Mouse (Mus musculus): Measurements from ENCODE around the gene Canx. TPM values are rescaled to one million over a fixed set of nuclear protein-coding genes. Genes with fewer than 3 reads are reported as not detected.
A peak's percentile ranks its signal among the peaks of the same experiment; 100 is the strongest.

Canx gene
- polyA plus RNA-seq, 1 experiment from 2014 or later: 343 TPM

DNA sequence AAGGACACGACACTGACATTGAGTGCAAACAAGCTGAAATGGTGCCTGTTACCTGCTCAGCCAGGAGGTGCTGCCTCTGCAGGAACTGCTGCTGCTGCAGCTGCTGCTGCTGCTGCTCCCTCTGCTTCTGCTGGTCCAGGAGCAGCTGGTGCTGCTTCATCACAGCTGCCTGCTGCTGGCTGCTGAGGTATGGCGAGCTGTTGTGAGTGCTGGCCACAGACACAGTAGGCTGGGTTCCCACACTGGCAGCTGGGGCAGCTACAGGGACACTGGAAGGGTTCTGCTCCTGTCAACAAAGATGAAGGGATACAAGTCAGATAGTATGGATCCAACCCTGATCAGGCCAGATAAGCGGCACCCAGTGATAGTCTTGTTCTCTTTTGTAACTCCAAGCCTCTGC is 62.3 kb downstream of the Canx start:
- Histone ChIP-seq H3K9me3 (replicated peaks) (no peaks in the 10 kb centered on the region), H3K4me1 (no peaks in the 10 kb centered on the region), H3K27ac (replicated peaks) (no peak overlapping the region), H3K27me3 (ENCODE audit: low read depth, poor library complexity, severe bottlenecking) (no peaks in the 10 kb centered on the region), H3K36me3 (peaks cover 97% of the 10 kb centered on the region), H3K4me3 (no peak overlapping the region)
- 91% methylated on average over 3 of the region's 3 CpGs for WGBS
- DNase-seq (ENCODE audit: low spot score): no peak

DNA sequence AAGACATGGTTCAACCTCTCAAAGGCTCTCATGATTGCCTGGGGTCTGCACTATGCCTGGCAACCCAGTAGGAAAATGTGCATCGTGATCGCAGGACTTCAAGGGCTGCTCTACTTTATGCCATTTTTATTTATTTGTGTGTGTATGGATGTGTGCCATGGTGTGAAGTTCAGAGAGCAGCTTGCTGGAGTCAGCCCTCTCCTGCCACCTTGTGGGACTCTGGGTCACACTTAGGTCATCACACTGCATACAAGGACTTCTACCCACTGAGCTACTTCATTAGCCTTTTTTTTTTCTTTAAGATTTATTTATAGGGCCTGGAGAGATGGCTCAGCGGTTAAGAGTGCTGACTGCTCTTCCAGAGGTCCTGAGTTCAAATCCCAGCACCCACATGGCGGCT is 63.5 kb downstream of the Canx start:
- Histone ChIP-seq H3K4me1 (no peaks in the 10 kb centered on the region), H3K27me3 (ENCODE audit: low read depth, poor library complexity, severe bottlenecking) (no peaks in the 10 kb centered on the region), H3K9me3 (replicated peaks) (no peaks in the 10 kb centered on the region), H3K36me3 (peaks cover 99% of the 10 kb centered on the region), H3K4me3 (no peak overlapping the region), H3K27ac (replicated peaks) (no peak overlapping the region)
- no peak for DNase-seq (ENCODE audit: low spot score)
- 95% methylated on average over 4 of the region's 4 CpGs for WGBS

DNA sequence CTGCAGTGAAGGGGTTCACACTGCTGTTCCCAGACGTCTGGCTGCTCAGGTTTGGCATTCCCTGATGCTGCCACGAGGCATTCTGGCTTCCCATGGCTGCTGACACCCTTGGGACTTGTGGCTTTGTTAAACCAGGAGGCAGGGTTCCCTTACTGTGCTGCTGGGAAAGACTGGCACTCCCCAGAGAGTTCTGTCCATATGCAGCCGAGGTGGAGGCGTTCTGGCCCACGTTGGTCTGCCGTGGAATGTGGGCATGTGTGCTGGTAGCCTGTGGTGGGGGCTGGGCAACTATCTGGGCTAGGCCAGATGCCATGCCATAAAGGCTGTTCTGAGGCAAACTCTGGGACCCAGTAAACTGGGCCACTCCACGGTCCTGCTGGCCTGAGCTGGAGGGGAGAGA is 67.2 kb downstream of the Canx start:
- Histone ChIP-seq H3K27ac (replicated peaks) (no peak overlapping the region), H3K4me1 (peaks cover 2% of the 10 kb centered on the region; the same call in 1 of the 2 replicates), H3K4me3 (no peak overlapping the region), H3K36me3 (peaks cover 81% of the 10 kb centered on the region), H3K9me3 (replicated peaks) (no peaks in the 10 kb centered on the region), H3K27me3 (ENCODE audit: low read depth, poor library complexity, severe bottlenecking) (no peaks in the 10 kb centered on the region)
- WGBS: 92% methylated on average over 7 of the region's 7 CpGs
- DNase-seq (ENCODE audit: low spot score): no peak

DNA sequence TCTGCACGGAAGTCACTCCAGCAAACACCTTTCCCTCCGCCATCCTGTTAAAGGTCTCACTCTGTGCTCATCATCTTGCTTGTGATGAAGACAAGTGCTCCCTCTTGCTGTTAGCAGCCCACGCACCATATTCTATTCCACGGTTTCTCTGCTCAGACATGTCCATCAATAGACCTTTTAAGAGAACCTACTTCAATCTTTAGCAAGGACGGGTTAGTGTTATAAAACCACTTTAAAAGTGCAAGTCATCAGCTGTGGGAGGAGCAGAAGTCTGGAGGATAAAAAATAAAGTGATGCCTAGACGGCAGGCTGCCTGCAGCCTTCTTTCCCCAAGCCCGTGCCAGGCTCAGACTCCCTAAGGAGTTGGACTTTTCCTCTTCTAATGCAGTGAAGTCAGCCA is 68.9 kb downstream of the Canx start:
- Histone ChIP-seq H3K9me3 (replicated peaks) (no peaks in the 10 kb centered on the region), H3K27ac (replicated peaks) (no peak overlapping the region), H3K4me3 (no peak overlapping the region), H3K4me1 (peaks cover 13% of the 10 kb centered on the region; the same call in 1 of the 2 replicates), H3K27me3 (ENCODE audit: low read depth, poor library complexity, severe bottlenecking) (no peaks in the 10 kb centered on the region), H3K36me3 (peaks cover 64% of the 10 kb centered on the region)
- DNase-seq (ENCODE audit: low spot score): no peak
- WGBS: 92% methylated on average over 7 of the region's 7 CpGs

DNA sequence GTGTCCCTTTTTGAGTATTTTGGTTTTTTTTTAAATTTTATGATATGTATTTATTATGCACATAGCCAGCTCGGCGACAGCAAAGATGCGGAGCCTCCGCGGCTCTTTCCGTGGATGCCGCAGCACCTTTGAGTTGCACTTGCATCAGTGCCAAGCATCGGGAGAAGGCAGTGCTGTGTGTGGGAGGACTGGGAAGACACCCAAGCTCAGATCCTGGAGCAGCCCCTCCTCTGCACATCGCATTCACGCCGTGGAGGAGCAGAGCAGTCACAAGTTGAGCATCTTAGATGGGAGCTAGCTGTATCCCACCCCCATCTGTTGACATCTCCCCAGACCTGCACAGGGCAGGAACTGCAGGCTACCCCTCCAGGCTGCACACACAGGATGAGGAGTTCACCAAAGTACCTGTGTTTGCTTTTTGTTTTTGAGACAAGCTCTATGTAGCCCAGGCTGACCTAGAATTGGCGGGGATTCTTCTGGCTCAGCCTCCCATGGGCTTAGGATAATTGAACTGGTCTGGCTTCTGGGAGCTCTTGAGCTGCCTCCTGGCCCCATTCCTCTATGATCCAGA is 71.4 kb downstream of the Canx start:
- no peak overlapping the region for H3K27ac ChIP-seq (replicated peaks)
- H3K9me3 ChIP-seq (replicated peaks): no peaks in the 10 kb centered on the region
- 87% methylated on average over 12 of the region's 12 CpGs for WGBS
- no peaks in the 10 kb centered on the region for H3K27me3 ChIP-seq (ENCODE audit: low read depth, poor library complexity, severe bottlenecking)
- no peak overlapping the region for H3K4me3 ChIP-seq
- H3K4me1 ChIP-seq: peaks cover 13% of the 10 kb centered on the region; the same call in 1 of the 2 replicates
- H3K36me3 ChIP-seq: peaks cover 39% of the 10 kb centered on the region
- no peak for DNase-seq (ENCODE audit: low spot score)

DNA sequence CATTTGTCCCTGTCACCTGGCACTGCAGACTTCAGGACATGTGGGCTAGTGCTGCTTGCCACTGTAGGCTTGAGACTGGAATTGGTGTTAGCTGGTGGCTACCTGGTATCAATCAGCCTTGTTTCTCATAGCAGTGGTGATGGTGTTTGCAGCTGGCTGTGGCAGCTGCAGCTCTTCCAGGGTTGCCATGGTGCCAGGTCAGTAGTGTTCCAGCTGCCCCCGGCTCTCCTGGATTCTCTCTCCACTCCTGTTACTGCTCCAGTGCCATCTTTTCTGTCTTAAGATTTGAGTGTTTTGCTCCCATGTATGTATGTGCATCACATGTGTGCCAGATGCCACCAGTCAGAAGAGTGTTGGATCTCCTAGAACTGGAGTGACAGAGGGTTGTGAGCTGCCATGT is 72.1 kb downstream of the Canx start:
- Histone ChIP-seq H3K9me3 (replicated peaks) (no peaks in the 10 kb centered on the region), H3K4me1 (peaks cover 13% of the 10 kb centered on the region; the same call in 1 of the 2 replicates), H3K27ac (replicated peaks) (0 out of 2 replicates have a peak overlapping the region, but pooled peaks have one; percentile 6), H3K27me3 (ENCODE audit: low read depth, poor library complexity, severe bottlenecking) (no peaks in the 10 kb centered on the region), H3K4me3 (no peak overlapping the region), H3K36me3 (peaks cover 32% of the 10 kb centered on the region)
- no peak for DNase-seq (ENCODE audit: low spot score)
- WGBS: 78% methylated on average over 1 of the region's 1 CpGs

DNA sequence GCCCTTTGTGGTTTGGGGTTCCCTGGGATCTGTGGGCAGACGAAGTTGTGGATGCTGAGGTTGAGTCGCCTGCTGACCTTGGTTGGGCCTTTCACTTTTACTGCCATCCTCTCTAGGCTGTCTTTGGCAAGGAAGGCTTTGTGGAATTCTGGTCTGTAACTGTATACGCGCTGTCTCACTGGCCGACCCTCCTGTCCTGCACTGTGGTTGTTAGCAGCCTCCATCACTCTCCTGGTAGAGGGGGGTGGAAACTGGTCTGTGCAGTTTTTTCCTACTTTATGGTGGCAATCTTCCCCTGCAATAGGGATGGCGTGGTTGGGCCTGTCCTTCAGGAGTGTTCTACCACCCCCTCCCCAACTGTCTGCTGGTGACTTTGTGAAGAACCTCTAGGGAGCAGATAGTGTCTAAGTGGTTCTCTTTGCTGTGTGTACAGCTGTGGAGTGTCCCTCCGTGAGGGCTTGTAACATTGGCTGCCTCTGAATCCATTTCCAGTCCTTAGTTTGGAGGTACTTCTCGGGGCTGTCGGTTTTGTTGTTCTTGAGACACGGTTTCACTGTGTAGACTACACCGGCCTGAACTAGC is 72.7 kb downstream of the Canx start:
- Histone ChIP-seq H3K9me3 (replicated peaks) (no peaks in the 10 kb centered on the region), H3K4me3 (no peak overlapping the region), H3K4me1 (peaks cover 13% of the 10 kb centered on the region; the same call in 1 of the 2 replicates), H3K36me3 (peaks cover 26% of the 10 kb centered on the region), H3K27me3 (ENCODE audit: low read depth, poor library complexity, severe bottlenecking) (no peaks in the 10 kb centered on the region), H3K27ac (replicated peaks) (no peak overlapping the region; the same call in 1 of the 2 replicates)
- WGBS: 87% methylated on average over 11 of the region's 11 CpGs
- no peak for DNase-seq (ENCODE audit: low spot score)

DNA sequence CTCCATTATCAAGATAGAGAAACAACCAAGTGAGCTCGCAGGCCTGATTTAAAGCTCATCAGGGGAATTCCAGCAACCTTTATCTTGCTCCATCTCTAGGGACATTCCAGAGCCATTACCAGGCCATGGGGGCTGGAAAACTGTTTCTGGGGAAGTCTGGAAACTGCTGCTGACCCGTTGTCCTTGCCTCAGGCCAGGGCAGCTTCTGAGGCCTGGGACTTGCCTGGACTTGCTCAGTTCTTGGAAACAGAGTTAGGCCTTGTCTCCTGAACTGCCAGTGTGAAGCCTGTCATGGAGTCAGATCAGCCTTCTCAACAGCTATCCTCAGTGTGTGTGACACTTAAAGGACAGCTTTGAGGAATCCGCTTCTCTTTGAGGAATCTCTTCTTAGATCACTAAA is 73.3 kb downstream of the Canx start:
- no peaks in the 10 kb centered on the region for H3K27me3 ChIP-seq (ENCODE audit: low read depth, poor library complexity, severe bottlenecking)
- 72% methylated on average over 3 of the region's 3 CpGs for WGBS
- no peaks in the 10 kb centered on the region for H3K9me3 ChIP-seq (replicated peaks)
- H3K4me3 ChIP-seq: no peak overlapping the region
- peaks cover 13% of the 10 kb centered on the region; the same call in 1 of the 2 replicates for H3K4me1 ChIP-seq
- no peak for DNase-seq (ENCODE audit: low spot score)
- peaks cover 20% of the 10 kb centered on the region for H3K36me3 ChIP-seq
- H3K27ac ChIP-seq (replicated peaks): peak overlapping the region; percentile 46; the same call in 1 of the 2 replicates

DNA sequence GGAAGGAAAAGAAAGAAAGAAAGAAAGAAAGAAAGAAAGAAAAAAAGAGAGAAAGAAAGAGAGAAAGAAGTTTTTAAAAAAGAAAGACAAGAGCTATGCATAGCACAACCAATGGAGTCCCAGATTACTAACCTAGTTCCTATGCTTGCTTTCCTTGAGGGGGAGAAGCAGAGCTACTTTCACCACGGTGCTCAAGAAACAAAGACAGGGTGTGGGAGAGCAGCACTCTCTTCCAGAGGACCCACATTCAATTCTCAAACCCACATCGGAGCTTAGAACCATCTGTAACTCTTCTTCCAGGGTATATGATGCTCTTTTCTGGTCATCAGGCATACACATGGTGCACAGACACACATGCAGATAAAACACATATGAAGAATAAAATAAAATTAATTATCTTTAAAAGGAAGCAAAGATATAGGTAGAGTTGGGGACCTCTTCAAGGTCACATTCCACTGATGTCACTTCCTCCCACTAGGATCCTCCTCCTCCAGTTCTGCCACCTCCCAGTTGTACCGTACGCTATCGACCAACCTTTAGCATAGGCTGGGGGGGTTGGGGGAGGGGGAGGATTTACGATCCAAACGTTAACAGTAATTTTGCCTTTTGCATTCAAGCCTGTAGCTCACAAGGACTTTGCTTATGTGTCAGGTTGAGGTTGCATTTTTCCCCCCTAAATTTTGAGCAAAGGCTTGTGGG is 76.9 kb downstream of the Canx start:
- Histone ChIP-seq H3K27ac (replicated peaks) (no peak overlapping the region), H3K36me3 (no peaks in the 10 kb centered on the region), H3K9me3 (replicated peaks) (no peaks in the 10 kb centered on the region), H3K4me3 (no peak overlapping the region), H3K27me3 (ENCODE audit: low read depth, poor library complexity, severe bottlenecking) (no peaks in the 10 kb centered on the region), H3K4me1 (peaks cover 13% of the 10 kb centered on the region; the same call in 1 of the 2 replicates)
- WGBS: 85% methylated on average over 7 of the region's 7 CpGs
- DNase-seq (ENCODE audit: low spot score): no peak

DNA sequence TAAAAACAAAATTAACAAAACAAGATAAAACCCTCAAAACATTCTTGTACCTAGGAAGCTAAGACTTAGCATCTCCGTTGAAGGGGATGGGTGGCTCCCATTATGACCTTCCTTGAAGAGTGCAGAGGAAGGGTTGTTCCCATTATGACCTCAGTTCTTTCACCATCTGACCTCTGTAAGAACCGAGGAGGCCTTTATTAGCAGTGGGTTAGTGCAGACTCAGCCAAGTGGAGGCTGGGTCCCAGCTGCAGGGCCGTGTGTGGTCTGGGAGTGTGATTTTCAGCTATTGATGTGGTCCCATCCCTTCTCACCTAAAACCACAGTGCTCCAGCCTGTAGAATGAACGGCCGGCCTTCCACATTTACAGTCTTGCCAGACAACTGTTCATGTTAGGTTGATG is 80.2 kb downstream of the Canx start:
- no peak overlapping the region for H3K27ac ChIP-seq (replicated peaks)
- no peaks in the 10 kb centered on the region for H3K4me1 ChIP-seq
- H3K9me3 ChIP-seq (replicated peaks): no peaks in the 10 kb centered on the region
- DNase-seq (ENCODE audit: low spot score): no peak
- no peaks in the 10 kb centered on the region for H3K36me3 ChIP-seq
- no peaks in the 10 kb centered on the region for H3K27me3 ChIP-seq (ENCODE audit: low read depth, poor library complexity, severe bottlenecking)
- 77% methylated on average over 5 of the region's 5 CpGs for WGBS
- no peak overlapping the region for H3K4me3 ChIP-seq

MicroRNA genes within 50 kb of the gene (microRNA counts, 519-probe panel; counts per million panel counts)
- 5,871 counts per million, percentile 45 among the panel's probes with 10 or more counts for microRNA mmu-miR-804

Small RNA genes lying within 50 kb of the gene (microRNA-seq; reads per million reads assigned to microRNA genes)
- gene Mir804: not detected

Other genes starting within 250 kb of the Canx start
- gene Tbc1d9b, start 194.3 kb downstream of the Canx start, polyA plus RNA-seq (2016; fragmentation: Nextera tagmentation; extraction: Ambion mirVana): 33.6 and 39.8 TPM in 2 replicates
- gene Mrnip, start 151.2 kb downstream of the Canx start, polyA plus RNA-seq (2016; fragmentation: Nextera tagmentation; extraction: Ambion mirVana): 23.4 and 23.8 TPM in 2 replicates
- 136 and 165 TPM in 2 replicates for gene Sqstm1, start 114.8 kb downstream of the Canx start, polyA plus RNA-seq (2016; fragmentation: Nextera tagmentation; extraction: Ambion mirVana)
- 12.1 and 18.1 TPM in 2 replicates for gene Mgat4b, start 114.8 kb downstream of the Canx start, polyA plus RNA-seq (2016; fragmentation: Nextera tagmentation; extraction: Ambion mirVana)
- gene Ltc4s, start 87.1 kb downstream of the Canx start, polyA plus RNA-seq (2016; fragmentation: Nextera tagmentation; extraction: Ambion mirVana): 0.75 and 1.2 TPM in 2 replicates
- 5.4 and 5.6 TPM in 2 replicates for gene Maml1, start 33.4 kb downstream of the Canx start, polyA plus RNA-seq (2016; fragmentation: Nextera tagmentation; extraction: Ambion mirVana)
- gene Cby3, start 28.8 kb upstream of the Canx start, polyA plus RNA-seq (2016; fragmentation: Nextera tagmentation; extraction: Ambion mirVana): 0.20 and 0.35 TPM in 2 replicates
- gene Hnrnph1, start 51.3 kb upstream of the Canx start, polyA plus RNA-seq (2016; fragmentation: Nextera tagmentation; extraction: Ambion mirVana): 612 and 627 TPM in 2 replicates
- 21.1 and 22.3 TPM in 2 replicates for gene Rufy1, start 105.5 kb upstream of the Canx start, polyA plus RNA-seq (2016; fragmentation: Nextera tagmentation; extraction: Ambion mirVana)

Measured in midbrain, embryonic 10.5 days (tissue).